Mouse (Mus musculus) midbrain, embryonic 11.5 days (tissue): ENCODE measurements around the gene Ptgdr2. TPM values are rescaled to one million over a fixed set of nuclear protein-coding genes. Genes with fewer than 3 reads are reported as not detected.
A peak's percentile ranks its signal among the peaks of the same experiment; 100 is the strongest.

ENCODE experiments used
- ATAC-seq: fragments of 200-750 bp; cut with Nextera tagmentation; 2 replicates; pipeline ENCODE4 v1.8.0; 2017; ENCODE audit warnings: moderate TSS enrichment, moderate library complexity; ENCODE audit not compliant: low FRiP score
- DNase-seq: peaks from one replicate; pipeline ENCODE4 v3.0.0; 2015; ENCODE audit warnings: low spot score; ENCODE audit errors: missing footprints
- H3K27ac ChIP-seq: fragments of 300-500 bp; sonication (generic); 2 replicates; pipeline ENCODE4 v1.5.1; 2014; ENCODE audit warnings: low read depth, low read length
- H3K27me3 ChIP-seq: fragments of 300-500 bp; sonication (generic); 2 replicates; pipeline ENCODE4 v1.6.1; 2014; ENCODE audit warnings: mild to moderate bottlenecking, low read length, moderate library complexity, mixed read lengths; ENCODE audit not compliant: control insufficient read depth, insufficient read depth
- H3K36me3 ChIP-seq: fragments of 300-500 bp; sonication (generic); 2 replicates; pipeline ENCODE4 v1.6.1; 2014; ENCODE audit warnings: mild to moderate bottlenecking, low read length, moderate library complexity, mixed read lengths; ENCODE audit not compliant: control insufficient read depth, insufficient read depth
- H3K4me1 ChIP-seq: fragments of 300-500 bp; sonication (generic); 2 replicates; pipeline ENCODE4 v1.6.1; 2014; ENCODE audit warnings: low read length; ENCODE audit not compliant: control insufficient read depth, insufficient read depth
- H3K4me2 ChIP-seq: fragments of 300-500 bp; sonication (generic); 2 replicates; pipeline ENCODE4 v1.6.1; 2014; ENCODE audit warnings: mild to moderate bottlenecking, moderate library complexity
- H3K4me3 ChIP-seq: fragments of 300-500 bp; sonication (generic); 2 replicates; pipeline ENCODE4 v1.5.1; 2014; ENCODE audit warnings: low read depth, low read length
- H3K9ac ChIP-seq: fragments of 300-500 bp; sonication (generic); 2 replicates; pipeline ENCODE4 v1.6.1; 2014; ENCODE audit warnings: low read length
- H3K9me3 ChIP-seq: fragments of 300-500 bp; sonication (generic); 2 replicates; pipeline ENCODE4 v1.6.1; 2016; ENCODE audit warnings: low read length; ENCODE audit not compliant: control insufficient read depth
- WGBS: fragments of 180-500 bp; shearing (Covaris S2); extraction: QIAGEN DNeasy Blood & Tissue Kit; methylation state at CpG from one replicate; pipeline ENCODE4 v1.1.7; 2014; 5-methylcytosine and 5-hydroxymethylcytosine counted together
- polyA plus RNA-seq: library from polyadenylated mRNA; unstranded; fragments of >200 nt; fragmentation: Nextera tagmentation; extraction: Ambion mirVana; gene quantifications from 2 replicates; pipeline ENCODE4 v1.2.1, GENCODE M21; 2014

Ptgdr2 gene
- polyA plus RNA-seq, 1 experiment from 2014 or later = 0.05 TPM

DNA sequence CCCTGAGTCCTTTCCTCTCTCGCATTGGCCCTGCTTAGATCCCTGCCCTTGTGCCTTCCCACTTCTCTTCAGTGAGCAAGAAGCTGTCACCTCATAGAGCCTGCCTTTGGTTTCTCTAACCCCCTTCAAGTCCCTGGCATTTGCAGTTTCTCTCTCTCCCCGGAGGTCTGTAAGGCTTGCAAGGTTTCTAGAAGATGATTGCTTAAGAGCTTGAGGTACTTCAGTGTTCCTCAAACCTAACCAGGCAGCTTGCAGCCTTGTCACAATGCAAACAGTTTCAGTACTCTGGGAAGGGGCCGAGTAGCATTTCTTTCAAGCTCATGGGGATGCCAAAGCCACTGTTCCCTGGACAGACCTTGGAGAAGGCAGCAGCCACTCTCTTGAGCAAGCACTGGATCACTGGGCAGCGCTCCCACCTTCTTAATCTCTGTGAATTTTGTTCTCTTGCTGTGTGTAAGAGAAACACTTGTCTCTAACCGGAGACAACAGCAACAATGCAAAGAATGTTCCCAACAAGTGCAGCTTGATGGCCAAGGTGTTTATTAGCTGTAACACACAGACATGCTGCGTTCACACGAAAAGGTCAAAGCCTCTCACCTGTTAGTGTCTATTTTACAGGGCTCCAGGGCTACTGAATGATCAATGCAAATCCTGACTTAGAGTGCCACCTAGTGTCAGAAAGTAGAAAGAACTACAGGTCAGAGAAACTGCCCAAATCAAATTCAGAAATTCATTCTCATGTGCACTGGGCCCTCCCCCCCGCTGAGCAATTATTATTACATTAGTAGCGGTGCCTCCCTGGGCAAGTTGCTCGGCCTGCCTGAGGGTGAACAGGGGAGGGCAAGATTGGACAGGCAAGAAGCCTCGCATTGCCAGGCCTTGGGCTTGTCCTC is 22.4 kb downstream of the Ptgdr2 start:
- no peak overlapping the region for H3K4me2 ChIP-seq
- peak; percentile 78; the same call in 1 of the 2 replicates for ATAC-seq

DNA sequence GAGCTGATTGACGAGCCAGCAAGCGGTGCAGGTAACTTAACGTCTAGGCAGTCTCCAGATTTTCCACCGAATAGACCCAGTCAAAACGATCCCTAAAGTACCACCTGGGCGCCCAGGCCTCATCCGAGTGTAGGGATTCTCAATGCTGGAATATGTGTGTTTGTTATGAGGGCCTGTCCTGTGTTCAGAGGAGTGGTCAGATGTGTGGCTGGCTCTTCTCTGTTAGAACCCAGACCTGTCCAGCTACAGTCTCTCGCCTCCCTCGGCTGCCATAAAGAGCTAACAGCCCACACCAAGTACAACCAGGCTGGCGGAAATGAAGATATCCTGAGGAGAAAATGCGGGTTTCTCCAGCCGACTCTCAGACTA is 23.0 kb downstream of the Ptgdr2 start:
- no peaks in the 10 kb centered on the region for H3K36me3 ChIP-seq
- ATAC-seq (no peak), DNase-seq (peak; percentile 89)
- no peaks in the 10 kb centered on the region for H3K27me3 ChIP-seq
- H3K4me3 ChIP-seq = no peak overlapping the region
- H3K4me1 ChIP-seq = no peaks in the 10 kb centered on the region; the same call in 1 of the 2 replicates
- no peak overlapping the region for H3K4me2 ChIP-seq
- no peak overlapping the region for H3K9ac ChIP-seq
- 48% methylated on average over 12 of the region's 12 CpGs for WGBS
- no peak overlapping the region for H3K27ac ChIP-seq
- no peaks in the 10 kb centered on the region for H3K9me3 ChIP-seq

More for the DNA sequence above, 22.4 kb downstream of the Ptgdr2 start:
- DNase-seq = peak; percentile 95
- no peaks in the 10 kb centered on the region; the same call in 1 of the 2 replicates for H3K4me1 ChIP-seq
- no peaks in the 10 kb centered on the region for H3K9me3 ChIP-seq
- 30% methylated on average over 11 of the region's 11 CpGs for WGBS
- no peaks in the 10 kb centered on the region for H3K36me3 ChIP-seq
- H3K9ac ChIP-seq = no peak overlapping the region
- no peaks in the 10 kb centered on the region for H3K27me3 ChIP-seq
- no peak overlapping the region for H3K27ac ChIP-seq
- no peak overlapping the region for H3K4me3 ChIP-seq

DNA sequence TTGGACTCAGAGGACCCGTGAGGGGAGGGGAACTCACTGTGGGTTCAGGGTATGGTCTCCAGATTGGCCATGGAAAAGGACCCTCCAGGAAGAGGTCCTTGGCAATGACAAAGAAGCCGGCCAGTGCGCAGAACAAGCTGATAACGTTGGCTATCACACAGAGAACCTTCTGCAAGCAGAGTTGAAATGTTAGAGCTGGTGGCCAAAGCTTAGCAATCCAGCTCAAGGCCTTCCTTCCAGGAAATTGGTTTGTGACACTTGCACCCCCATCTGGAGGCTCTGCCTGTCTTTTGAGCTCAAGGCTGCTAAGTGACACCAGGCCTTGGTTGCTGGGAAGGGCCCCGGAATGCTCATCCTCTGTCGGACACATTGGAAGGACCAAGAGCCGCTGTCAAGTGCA is 28.8 kb downstream of the Ptgdr2 start:
- H3K9me3 ChIP-seq = no peaks in the 10 kb centered on the region
- no peaks in the 10 kb centered on the region for H3K36me3 ChIP-seq
- no peaks in the 10 kb centered on the region for H3K27me3 ChIP-seq
- H3K9ac ChIP-seq = no peak overlapping the region
- ATAC-seq (no peak), DNase-seq (no peak)
- no peak overlapping the region for H3K4me3 ChIP-seq
- no peak overlapping the region for H3K27ac ChIP-seq
- no peaks in the 10 kb centered on the region for H3K4me1 ChIP-seq
- 91% methylated on average over 7 of the region's 7 CpGs for WGBS
- no peak overlapping the region for H3K4me2 ChIP-seq

DNA sequence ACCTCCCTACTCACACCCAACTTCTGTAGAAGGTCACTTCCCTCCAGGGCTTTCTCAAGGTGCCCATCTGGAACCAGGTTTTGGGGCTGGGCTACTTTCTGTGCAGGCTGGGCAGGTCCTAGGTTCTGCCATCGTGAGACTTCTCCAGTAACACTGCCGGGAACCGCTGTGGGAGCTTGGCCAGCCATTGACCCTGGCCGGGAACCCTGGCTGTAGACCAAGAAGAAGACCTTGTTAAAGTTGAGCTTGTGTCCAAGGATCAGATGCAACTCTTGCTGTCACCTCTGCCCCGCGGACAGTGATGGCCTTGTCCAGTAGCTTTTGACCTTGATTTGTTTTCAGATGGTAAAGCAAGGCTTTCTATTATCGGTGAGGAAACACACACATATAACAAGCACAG is 31.6 kb downstream of the Ptgdr2 start:
- Histone ChIP-seq H3K4me3 (no peak overlapping the region), H3K27me3 (no peaks in the 10 kb centered on the region), H3K9me3 (no peaks in the 10 kb centered on the region), H3K36me3 (no peaks in the 10 kb centered on the region), H3K27ac (no peak overlapping the region), H3K4me2 (no peak overlapping the region), H3K9ac (no peak overlapping the region), H3K4me1 (no peaks in the 10 kb centered on the region)
- no peak for DNase-seq
- no peak for ATAC-seq
- WGBS = 91% methylated on average over 7 of the region's 7 CpGs

DNA sequence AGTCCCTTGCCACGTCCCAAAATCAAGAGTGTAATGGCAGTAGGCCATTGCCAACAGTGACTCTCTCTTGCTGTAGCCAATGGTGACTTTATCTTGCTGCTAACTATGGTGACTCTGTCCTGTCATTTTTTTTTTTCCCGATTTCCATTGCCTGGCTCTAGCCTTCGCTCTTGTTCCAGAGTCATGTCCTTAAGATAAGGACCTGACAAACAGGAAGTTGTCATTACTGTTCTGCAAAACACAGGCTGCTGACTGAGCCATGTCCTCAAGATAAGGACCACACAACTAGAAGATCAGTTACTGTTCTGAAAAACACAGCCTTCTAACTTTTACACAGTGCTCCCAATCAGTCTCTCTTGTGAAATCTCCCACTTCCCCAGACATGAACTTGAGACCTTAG is 33.5 kb downstream of the Ptgdr2 start:
- no peak overlapping the region for H3K4me3 ChIP-seq
- 79% methylated on average over 3 of the region's 3 CpGs for WGBS
- H3K27ac ChIP-seq = no peak overlapping the region
- no peaks in the 10 kb centered on the region for H3K36me3 ChIP-seq
- ATAC-seq = no peak
- no peaks in the 10 kb centered on the region for H3K4me1 ChIP-seq
- H3K9me3 ChIP-seq = no peaks in the 10 kb centered on the region
- H3K27me3 ChIP-seq = no peaks in the 10 kb centered on the region
- DNase-seq = no peak
- no peak overlapping the region for H3K4me2 ChIP-seq
- H3K9ac ChIP-seq = no peak overlapping the region

DNA sequence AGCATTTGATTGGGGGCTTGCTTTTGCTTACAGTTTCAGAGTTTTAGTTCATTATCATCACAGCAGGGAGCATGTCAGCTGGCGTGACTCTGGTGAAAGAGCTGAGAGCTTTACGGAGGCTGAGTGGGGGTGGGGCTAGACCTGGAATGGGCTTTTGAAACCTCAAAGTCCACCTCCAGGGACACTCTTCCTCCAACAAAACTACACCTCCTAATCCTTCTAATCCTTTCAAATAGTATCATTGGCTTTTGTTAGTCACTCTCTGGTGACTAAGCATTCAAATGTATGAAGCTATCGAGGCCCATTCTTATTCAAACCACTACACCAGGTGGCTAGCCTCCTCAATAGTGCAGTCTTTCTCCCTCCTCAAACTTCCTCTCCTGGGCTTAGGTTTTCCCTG is 35.7 kb downstream of the Ptgdr2 start:
- DNase-seq = no peak
- no peak overlapping the region for H3K27ac ChIP-seq
- no peak overlapping the region for H3K4me2 ChIP-seq
- no peaks in the 10 kb centered on the region for H3K4me1 ChIP-seq
- no peak for ATAC-seq
- H3K27me3 ChIP-seq = no peaks in the 10 kb centered on the region
- H3K4me3 ChIP-seq = no peak overlapping the region
- no peaks in the 10 kb centered on the region for H3K9me3 ChIP-seq
- H3K9ac ChIP-seq = no peak overlapping the region
- H3K36me3 ChIP-seq = no peaks in the 10 kb centered on the region
- WGBS = 19% methylated on average over 3 of the region's 3 CpGs

DNA sequence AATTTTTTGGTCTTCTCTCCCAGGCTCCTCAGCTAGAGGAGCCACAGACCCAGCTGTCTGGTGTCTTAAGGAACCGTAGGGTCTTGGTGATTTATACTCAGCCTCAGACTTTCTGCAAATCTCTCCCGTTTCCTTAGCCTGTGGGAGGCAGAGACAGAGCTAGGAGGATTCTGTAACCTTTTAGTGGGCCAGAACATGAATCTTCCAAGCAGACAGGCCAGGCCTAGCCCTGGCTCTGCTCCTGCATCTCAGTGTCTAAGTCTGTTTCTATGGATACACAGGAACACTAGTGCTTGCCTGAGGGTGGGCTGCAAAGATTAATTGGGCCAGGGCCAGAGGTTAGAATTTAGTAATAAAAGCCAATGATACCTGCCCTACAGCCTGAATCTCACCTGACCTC is 36.2 kb downstream of the Ptgdr2 start:
- no peak overlapping the region for H3K4me2 ChIP-seq
- H3K4me1 ChIP-seq = no peaks in the 10 kb centered on the region
- no peak for DNase-seq
- ATAC-seq = no peak
- no peak overlapping the region for H3K9ac ChIP-seq
- H3K27me3 ChIP-seq = no peaks in the 10 kb centered on the region
- WGBS = 67% methylated on average over 2 of the region's 2 CpGs
- H3K27ac ChIP-seq = no peak overlapping the region
- no peak overlapping the region for H3K4me3 ChIP-seq
- no peaks in the 10 kb centered on the region for H3K36me3 ChIP-seq
- no peaks in the 10 kb centered on the region for H3K9me3 ChIP-seq

DNA sequence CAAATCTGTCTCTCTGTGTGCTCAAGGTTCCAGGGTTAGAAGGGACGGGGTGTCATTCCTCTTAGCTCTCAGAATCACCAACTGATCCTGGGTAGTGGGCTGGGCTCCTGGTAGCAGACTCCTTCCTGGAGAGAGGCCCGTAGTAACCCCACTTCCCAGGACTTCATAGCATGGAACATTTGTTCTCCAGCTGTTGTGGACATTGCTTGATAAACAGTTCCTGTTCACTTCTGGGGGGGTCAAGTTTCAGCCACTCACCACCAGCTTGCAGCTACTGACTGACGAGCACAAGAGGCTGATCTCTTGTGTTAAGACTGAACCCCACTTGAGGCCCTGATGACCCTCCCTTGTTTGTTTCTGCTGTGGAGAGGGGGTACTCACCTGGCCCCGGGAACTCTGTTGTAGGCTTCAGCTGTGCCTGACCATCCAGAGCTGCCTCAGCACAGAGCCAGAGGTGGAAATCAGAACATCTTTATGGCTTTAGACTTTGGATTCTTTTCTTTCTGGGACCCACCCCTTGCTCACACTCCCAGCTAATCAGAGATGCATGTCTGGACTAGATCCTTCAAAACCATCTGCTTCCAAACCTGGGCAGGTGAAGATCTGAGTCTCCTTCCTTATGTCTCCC is 37.4 kb downstream of the Ptgdr2 start, which contains the start of gene Ms4a10:
Gene Ms4a10, minus strand, starts transcription at position 433 of the 628 bp plus-strand sequence.
- Histone ChIP-seq H3K27me3 (no peaks in the 10 kb centered on the region), H3K9ac (no peak within 1 kb of the TSS), H3K27ac (no peak within 1 kb of the TSS), H3K4me1 (no peaks in the 10 kb centered on the region), H3K4me3 (no peak within 1 kb of the TSS), H3K4me2 (no peak within 1 kb of the TSS), H3K36me3 (no peaks in the 10 kb centered on the region), H3K9me3 (no peaks in the 10 kb centered on the region)
- 67% methylated on average over 4 of the region's 4 CpGs for WGBS
- DNase-seq (no peak), ATAC-seq (no peak)

DNA sequence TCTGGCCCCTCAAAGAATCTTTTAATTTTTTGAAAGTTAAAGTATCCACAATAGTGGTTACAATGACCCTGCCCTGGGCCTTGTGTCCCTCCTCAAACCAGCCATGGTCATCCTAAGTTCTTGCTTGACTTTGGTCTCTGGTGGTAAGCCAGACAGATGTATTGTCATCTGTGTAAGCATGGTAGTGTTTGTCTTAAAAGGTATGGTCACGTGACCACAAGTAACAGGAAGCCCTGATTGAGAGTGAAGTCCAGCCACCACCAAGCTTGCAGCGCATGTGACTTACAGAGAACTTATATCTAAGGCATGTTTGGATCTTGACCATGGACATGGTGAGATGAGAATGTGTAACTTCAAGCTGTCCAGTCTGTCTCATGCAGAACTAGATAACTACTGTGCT is 38.2 kb downstream of the Ptgdr2 start:
- H3K36me3 ChIP-seq = no peaks in the 10 kb centered on the region
- no peaks in the 10 kb centered on the region for H3K9me3 ChIP-seq
- no peak overlapping the region for H3K4me3 ChIP-seq
- peaks cover 2% of the 10 kb centered on the region; the same call in 1 of the 2 replicates for H3K4me1 ChIP-seq
- ATAC-seq = no peak
- no peak overlapping the region for H3K4me2 ChIP-seq
- no peak overlapping the region for H3K9ac ChIP-seq
- WGBS = 84% methylated on average over 2 of the region's 2 CpGs
- DNase-seq = no peak
- H3K27ac ChIP-seq = no peak overlapping the region
- no peaks in the 10 kb centered on the region for H3K27me3 ChIP-seq
